Mouse (Mus musculus): ENCODE measurements around the gene Ccdc171.

GRCm38 (mm10) chr4:83623732-83624131 is 98.4 kb downstream of the Ccdc171 start:
- TF ChIP-seq GATA1 (IDR thresholded peaks at IDR 0.05; ENCODE audit: borderline replicate concordance, low read length), result no peak
- TF ChIP-seq FLI1 (IDR thresholded peaks at IDR 0.05; ENCODE audit: low read length), result no peak
